Mouse (Mus musculus) lung, postnatal 4 days (tissue): ENCODE measurements around the gene Apoh.
A peak's percentile ranks its signal among the peaks of the same experiment; 100 is the strongest.

Experiments
- DNase-seq, 2 experiments: peaks; one replicate each; pipeline ENCODE4 v3.0.0; 2021

Apoh gene

DNA sequence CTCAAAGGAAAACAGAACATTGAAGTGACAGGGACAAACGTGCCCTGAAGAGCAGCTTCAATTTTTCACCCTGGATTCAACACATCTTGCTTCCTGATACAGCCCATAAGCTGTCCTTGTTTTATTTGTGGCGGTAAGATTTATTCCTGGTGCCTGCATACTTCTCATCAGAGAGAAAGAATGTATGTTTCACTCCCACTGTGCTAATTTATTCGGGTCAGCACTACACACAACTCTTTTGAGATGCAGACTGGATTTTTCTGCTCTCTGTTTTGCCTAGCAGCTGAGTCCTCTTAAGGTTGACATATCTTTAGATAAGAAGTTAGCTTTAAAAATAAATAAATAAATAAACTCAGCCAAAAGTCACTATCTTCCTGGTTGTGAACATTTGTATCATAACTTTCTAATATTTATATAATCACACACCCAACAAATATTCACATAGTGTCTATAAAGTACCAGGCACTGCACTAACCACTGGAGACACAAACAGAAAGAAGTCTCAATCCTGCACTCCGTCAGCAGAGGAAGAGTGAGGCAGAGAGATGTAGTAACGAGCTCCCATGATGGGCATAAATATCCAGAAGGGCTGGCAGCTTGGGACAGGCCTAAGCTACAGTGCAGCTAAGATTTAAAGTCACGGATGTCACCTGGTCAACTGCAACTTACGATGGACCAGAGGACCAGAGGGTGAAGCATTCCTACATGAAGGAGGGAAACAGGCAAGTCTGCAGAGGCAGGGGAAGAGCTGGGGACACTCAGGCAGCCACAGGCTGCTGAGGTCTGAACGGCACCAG is 9.4 kb upstream of the Apoh start:
- no peak for DNase-seq

GRCm38 (mm10) chr11:108334658-108335057 is 8.5 kb upstream of the Apoh start:
- DNase-seq = no peak

DNA sequence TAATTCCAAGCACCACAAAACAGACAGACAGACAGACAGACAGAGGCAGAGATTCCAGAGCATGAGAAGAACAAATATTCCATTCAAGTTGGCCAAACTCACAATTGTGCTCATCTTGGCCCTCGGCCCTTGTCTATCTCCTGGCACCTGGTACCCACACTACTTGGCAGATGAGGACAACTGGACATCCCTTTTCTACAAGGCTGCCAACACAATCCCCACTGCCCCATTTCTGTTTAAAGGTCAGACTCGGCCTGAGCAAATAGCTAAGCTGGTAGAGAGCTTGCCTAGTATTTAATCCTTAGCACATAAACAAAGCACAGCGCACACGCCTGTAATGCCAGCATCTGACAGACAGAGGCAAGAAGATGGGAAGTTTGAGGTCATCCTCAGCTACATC is 7.6 kb upstream of the Apoh start:
- no peak for DNase-seq

GRCm38 (mm10) chr11:108336445-108336844 is 6.7 kb upstream of the Apoh start:
- DNase-seq = no peak

DNA sequence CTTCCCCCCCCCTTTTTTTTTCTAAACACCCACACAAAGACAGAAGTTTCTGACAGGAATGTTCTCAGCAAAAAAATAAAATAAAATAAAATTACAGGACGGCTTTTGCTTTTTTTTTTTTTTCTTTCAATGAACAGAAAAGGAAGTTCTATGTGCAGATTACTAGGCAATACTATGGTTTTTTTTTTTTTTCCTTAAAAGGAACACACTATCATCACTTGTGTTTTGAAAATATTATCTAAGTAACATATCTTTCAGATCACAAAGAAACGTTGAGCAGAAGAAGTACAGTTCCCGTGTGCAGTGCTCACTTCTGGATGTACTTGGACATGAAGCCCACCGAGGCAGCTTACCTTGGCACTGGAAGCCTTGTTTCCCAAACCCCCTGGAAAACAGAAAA is 2.9 kb upstream of the Apoh start:
- DNase-seq = no peak

DNA sequence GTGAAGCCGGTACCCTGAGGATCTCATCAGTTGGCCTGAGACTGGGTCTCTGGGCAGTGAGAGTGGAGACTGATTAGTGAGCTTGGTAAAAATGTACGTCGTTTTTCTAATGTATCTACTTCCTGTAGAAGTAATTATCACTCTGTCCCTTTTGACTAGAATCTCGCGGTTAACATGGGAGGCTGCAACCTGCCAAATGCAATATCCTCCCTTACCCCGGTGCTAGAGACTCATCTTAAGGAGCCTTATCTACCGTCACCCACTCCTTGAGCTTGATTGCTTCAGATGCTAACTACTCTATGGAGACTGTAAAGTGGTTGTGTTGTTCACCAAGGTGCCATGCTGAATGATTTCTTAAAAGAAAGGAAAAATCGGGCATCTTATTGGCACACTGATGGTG is 1.4 kb upstream of the Apoh start:
- no peak for DNase-seq

DNA sequence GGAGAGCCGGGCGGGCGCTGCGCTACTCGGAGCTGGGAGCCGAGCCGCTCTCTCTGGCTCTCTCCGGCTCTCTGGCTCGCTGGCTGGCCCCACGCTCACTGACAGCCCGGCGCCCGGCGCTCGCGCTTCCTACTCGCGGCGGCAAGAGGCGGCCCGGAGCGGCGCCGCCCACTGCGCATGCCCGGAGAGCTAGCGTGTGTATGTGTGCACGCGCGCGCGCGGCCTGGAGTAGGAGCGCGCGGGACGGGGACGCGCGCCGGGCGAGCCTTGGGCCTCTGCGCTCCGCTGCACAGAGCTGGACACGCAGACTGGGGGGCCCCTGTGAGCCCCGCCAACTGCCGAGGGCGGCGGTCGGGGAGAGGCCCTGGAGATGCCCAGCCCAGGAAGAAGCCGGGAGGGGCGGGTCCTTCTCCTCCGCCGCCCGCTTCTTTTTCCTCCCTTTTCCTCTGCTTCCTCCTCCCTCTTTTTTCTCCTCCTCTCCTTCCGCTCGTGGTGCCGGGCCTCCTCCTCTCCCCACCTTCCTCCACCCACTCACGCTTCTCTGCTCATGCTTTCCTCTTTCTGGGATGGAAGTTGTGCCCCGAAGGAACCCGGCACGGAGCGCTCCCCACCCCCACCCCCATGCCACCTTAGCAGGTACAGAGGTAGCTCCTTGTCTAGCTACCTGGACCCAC is 772 bp downstream of the Apoh start, which contains the start of gene Prkca:
TSS of gene Prkca (minus strand) at position 140 of the 674 bp plus-strand sequence.
- peak; percentile 93 to 97 for DNase-seq

- DNase-seq = no peak
Measured at GRCm38 (mm10) chr11:108344759-108345158, 1.6 kb downstream of the Apoh start.

DNA sequence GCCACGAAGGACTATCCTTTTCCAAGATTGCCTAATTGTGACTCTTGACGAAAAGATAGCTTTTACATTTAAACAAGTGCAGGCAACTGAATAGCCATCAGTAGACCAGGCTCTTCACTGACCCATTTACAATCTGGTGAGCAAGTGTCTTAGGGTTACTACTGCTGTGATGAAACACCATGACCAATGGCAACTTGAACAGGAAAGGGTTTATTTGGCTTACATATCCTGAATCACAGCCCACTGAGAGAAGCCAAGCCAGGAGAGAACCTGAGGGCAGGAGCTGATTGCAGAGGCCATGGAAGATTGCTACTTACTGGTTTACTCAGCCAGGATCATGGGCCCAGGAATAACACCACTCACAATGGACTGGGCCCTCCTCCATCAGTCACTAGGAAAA is 2.2 kb downstream of the Apoh start:
- no peak for DNase-seq

GRCm38 (mm10) chr11:108350799-108351198 is 7.6 kb downstream of the Apoh start:
- DNase-seq = no peak

- no peak for DNase-seq
Measured at GRCm38 (mm10) chr11:108352842-108353388, 9.8 kb downstream of the Apoh start.

GRCm38 (mm10) chr11:108356020-108356419 is 12.9 kb downstream of the Apoh start:
- no peak for DNase-seq

DNA sequence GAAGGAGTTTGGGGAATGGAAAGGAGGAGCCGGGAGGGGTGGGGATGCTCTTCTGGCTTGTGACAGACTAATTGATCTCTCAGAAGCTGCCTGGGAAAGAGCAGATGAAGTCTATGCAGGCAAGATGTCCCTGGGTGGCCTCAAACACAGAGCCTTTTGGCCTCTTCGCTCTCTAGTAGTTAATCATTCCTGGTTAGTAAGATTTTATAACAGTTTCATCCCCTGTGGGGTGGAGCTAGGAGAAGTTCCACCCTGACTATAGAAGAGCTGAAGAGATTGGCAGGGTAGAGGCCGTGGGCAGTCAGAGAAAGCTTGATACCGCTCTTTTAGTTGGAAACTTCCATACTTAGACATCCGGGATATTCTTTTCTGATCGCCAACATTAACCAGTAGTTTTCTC is 15.8 kb downstream of the Apoh start:
- no peak for DNase-seq

- DNase-seq = no peak
Measured at GRCm38 (mm10) chr11:108360983-108361382, 17.8 kb downstream of the Apoh start.

GRCm38 (mm10) chr11:108362965-108363364 is 19.8 kb downstream of the Apoh start:
- no peak for DNase-seq

GRCm38 (mm10) chr11:108363991-108364390 is 20.8 kb downstream of the Apoh start:
- peak; percentile 24 to 71 for DNase-seq

DNA sequence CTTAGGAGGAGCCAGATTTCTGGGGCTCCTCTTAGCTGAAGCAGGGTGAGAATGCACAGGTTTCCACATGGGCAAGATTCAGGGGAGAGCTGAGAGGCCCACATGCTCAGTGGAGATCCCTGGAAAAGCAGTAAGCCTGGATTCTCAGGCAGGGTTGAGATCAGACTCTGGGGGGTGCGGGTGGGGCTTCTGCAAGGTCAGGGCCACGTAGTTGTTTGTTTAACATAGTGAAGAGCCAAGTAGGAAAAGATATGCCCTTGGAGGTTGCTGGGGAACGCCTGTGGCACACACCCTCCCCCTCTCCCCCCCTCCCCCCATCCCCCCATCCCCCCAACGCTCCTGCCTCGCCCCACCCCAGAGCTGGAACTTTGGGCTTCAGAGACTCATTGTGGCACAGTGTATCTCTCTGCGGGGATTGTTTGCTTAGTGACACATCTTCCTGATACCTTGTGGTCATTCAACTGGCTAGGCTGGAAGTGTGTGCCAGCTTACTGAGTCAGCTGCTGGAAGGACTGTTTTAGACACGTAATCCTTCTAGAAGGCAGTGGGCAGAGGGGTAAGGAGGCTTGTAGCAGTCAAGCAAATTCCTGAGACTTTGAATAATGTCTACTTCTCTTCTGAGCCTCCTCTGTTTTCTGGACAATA is 21.9 kb downstream of the Apoh start:
- no peak for DNase-seq

DNA sequence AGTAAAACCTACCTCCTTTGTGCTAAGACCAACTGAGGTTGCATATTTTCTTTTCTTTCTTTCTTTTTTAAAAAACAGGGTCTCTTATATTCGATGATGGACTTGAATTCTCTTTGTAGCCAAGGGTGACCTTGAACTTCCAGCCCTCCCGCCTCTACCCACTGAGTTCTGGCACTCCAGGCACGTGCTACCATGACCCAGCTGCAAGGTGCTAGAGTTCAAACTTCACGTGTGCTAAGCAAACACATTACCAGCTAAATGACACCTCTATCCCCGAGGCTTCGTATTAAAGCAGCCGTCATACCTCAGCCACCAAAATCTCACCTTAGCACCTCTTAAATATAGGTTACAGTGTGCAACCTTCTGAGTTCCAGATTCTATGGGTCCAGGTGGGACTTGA is 22.4 kb downstream of the Apoh start:
- no peak for DNase-seq

DNA sequence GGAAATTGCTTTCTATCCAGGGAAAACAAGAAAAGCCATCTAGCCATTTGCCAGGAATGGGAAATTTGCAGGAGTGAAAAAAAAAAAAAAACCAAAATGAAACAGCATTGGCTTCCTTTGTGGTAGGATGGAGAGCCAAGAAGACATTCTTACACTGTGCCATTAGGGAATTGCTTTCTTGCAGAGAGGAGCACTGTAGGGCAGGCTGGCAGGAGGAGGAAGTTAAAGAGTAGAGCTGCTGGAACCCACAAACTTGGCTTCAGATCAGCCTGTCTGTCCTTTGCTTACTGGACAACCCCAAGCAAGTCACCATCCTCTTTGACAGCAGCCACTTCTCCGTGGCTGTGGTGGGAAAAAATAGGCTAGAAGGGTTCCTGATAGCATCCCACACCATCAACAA is 23.9 kb downstream of the Apoh start:
- no peak for DNase-seq

GRCm38 (mm10) chr11:108376815-108377214 is 33.7 kb downstream of the Apoh start:
- DNase-seq = no peak

DNA sequence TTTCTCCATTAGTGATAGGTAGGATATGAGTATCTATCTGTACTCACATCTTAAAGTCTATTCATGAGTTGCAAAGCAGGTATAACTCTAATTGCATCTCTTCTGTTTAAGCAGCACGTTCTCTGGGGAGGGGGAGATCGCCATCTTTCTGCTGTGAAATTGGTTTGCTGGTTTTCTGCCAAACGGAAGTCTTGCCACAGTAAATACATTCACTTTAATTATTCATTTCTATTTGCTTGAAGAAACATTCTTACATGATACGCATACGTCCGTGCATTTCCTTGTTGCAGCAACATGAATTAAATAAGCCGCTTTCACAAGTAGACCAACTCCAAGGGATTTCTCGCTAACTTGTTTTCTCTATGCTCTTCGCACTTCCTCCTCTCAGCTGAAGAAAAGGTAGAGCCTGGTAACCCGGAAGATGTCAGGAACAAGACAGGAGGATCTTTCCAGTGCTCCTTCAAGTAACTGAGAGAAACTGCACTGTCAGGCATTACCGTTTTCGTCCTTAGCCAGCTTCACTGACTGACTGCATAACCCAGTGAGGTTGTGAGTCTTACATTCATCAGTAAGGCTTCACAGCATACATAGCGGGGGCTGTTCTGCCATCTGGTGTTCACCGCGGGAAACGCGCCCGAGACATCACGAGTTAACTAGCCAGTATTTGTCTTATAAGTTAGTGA is 34.7 kb downstream of the Apoh start:
- peak; percentile 71 to 76 for DNase-seq

- no peak for DNase-seq
Measured at GRCm38 (mm10) chr11:108378363-108378751, 35.2 kb downstream of the Apoh start.

GRCm38 (mm10) chr11:108382664-108383063 is 39.5 kb downstream of the Apoh start:
- no peak for DNase-seq
